Mouse (Mus musculus): ENCODE measurements around the gene AB124611.
"Not testable (repeated sequence)": the region's sequence is repeated elsewhere in the genome, so short reads cannot be mapped to it uniquely, and the experiment has no call there.

AB124611 gene

GRCm38 (mm10) chr9:21518690-21519089, 7.3 kb upstream of the AB124611 start:
- intact Hi-C loops (cut with DNase I) = not testable (repeated sequence)

GRCm38 (mm10) chr9:21525142-21525936, 637 bp upstream of the AB124611 start:
- intact Hi-C loops (cut with DNase I) = no loop called here

GRCm38 (mm10) chr9:21526634-21526944, 613 bp downstream of the AB124611 start:
- intact Hi-C loops (cut with DNase I) = no loop called here

GRCm38 (mm10) chr9:21527100-21527801, 1.3 kb downstream of the AB124611 start:
- intact Hi-C loops (cut with DNase I) = no loop called here

GRCm38 (mm10) chr9:21527917-21528324, 1.9 kb downstream of the AB124611 start:
- intact Hi-C loops (cut with DNase I) = no loop called here

- intact Hi-C loops (cut with DNase I) = no loop called here
Observed at GRCm38 (mm10) chr9:21536501-21536900, 10.5 kb downstream of the AB124611 start.

- intact Hi-C loops (cut with DNase I) = no loop called here
Observed at GRCm38 (mm10) chr9:21537009-21537408, 11.0 kb downstream of the AB124611 start.

- intact Hi-C loops (cut with DNase I) = no loop called here
Observed at GRCm38 (mm10) chr9:21539981-21540753, 14.2 kb downstream of the AB124611 start.

GRCm38 (mm10) chr9:21542001-21542400, 16.0 kb downstream of the AB124611 start:
- intact Hi-C loops (cut with DNase I) = not testable (repeated sequence)

- intact Hi-C loops (cut with DNase I) = no loop called here
Observed at GRCm38 (mm10) chr9:21545351-21545915, 19.5 kb downstream of the AB124611 start.

GRCm38 (mm10) chr9:21545916-21546788, 20.2 kb downstream of the AB124611 start:
- intact Hi-C loops (cut with DNase I) = no loop called here

- intact Hi-C loops (cut with DNase I) = no loop called here
Observed at GRCm38 (mm10) chr9:21546789-21547074, 20.8 kb downstream of the AB124611 start, which contains the start of gene Carm1. Gene Carm1 (plus strand): TSS chr9:21546894.

- intact Hi-C loops (cut with DNase I) = no loop called here
Observed at GRCm38 (mm10) chr9:21547075-21547941, 21.3 kb downstream of the AB124611 start.

GRCm38 (mm10) chr9:21551049-21551448, 25.1 kb downstream of the AB124611 start:
- intact Hi-C loops (cut with DNase I) = loop anchor here (5.0 kb wide), 1 partner anchor 36 kb away; no protein-coding TSS in a partner anchor

GRCm38 (mm10) chr9:21553607-21554273, 27.8 kb downstream of the AB124611 start:
- intact Hi-C loops (cut with DNase I) = loop anchor here (5.0 kb wide), 1 partner anchor 34 kb away; no protein-coding TSS in a partner anchor

- intact Hi-C loops (cut with DNase I) = no loop called here
Observed at GRCm38 (mm10) chr9:21555198-21555742, 29.3 kb downstream of the AB124611 start.

- intact Hi-C loops (cut with DNase I) = no loop called here
Observed at GRCm38 (mm10) chr9:21556996-21557395, 31.0 kb downstream of the AB124611 start.

GRCm38 (mm10) chr9:21557556-21557955, 31.6 kb downstream of the AB124611 start:
- intact Hi-C loops (cut with DNase I) = no loop called here

GRCm38 (mm10) chr9:21558366-21558765, 32.4 kb downstream of the AB124611 start:
- intact Hi-C loops (cut with DNase I) = no loop called here

All from adrenal gland (tissue).